19 mouse cellular contexts compared by ENCODE assay signal in the genomic region with DNA sequence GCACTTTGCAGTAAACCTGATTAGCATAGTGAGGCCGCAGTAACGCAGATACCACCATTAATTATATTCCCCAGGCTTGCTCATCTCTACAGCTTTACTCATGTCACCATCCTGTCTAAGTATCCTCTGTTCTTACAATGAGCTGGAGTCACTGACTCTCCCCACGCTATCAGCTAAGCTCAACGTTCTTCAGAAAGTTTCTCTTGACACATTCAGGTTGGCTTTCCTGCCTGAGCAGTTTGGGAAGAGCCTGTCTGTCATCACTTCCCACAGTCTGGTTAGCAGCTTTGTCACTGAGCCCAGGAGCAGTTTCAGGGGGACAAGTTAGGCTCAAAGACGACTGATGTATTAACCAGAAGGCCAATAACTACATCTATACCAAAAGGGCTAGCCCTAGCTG. TPM values are rescaled to one million over a fixed set of nuclear protein-coding genes. Genes with fewer than 3 reads are reported as not detected.
DNase-seq lines count a peak whose midpoint lies in the region; ATAC-seq and TF ChIP-seq lines count a peak whose summit lies in the region.
"Had no signal": no experiment of that assay in that cellular context is flagged by ENCODE, and none has a peak within 500 bp of the region (broad histone marks: within the 10 kb centered on the region; RNA-seq: fewer than 3 reads in every experiment).

No protein-coding gene starts in this region.

- intact Hi-C loops in heart, postnatal 25 days (cut with DNase I), result no loop called here

- H3K4me2 ChIP-seq in heart, embryonic 15.5 days, result peak overlapping the region; percentile 1; the same call in 1 of the 2 replicates
- H3K4me2 ChIP-seq in limb, embryonic 14.5 days (replicated peaks; ENCODE audit: low read depth, low read length, severe bottlenecking), result no peak overlapping the region
- H3K4me2 ChIP-seq in stomach, embryonic 16.5 days (ENCODE audit: low read depth, low read length), result no peak overlapping the region
- H3K4me2 ChIP-seq in stomach, postnatal 0 days (replicated peaks; ENCODE audit: low read depth), result no peak overlapping the region
- H3K4me2 ChIP-seq: embryonic facial prominence, embryonic 15.5 days; limb, embryonic 15.5 days; neural tube, embryonic 12.5 days had no signal

- TF ChIP-seq CTCF in stomach, postnatal 0 days (IDR thresholded peaks at IDR 0.05; ENCODE audit: low read depth), result no peak

- H3K9me3 ChIP-seq in heart, embryonic 15.5 days (replicated peaks), result no peaks in the 10 kb centered on the region
- no peaks in the 10 kb centered on the region for H3K9me3 ChIP-seq in limb, embryonic 14.5 days (ENCODE audit: control insufficient read depth, low read length)
- no peaks in the 10 kb centered on the region for H3K9me3 ChIP-seq in limb, embryonic 10.5 days (replicated peaks)
- no peaks in the 10 kb centered on the region for H3K9me3 ChIP-seq in stomach, embryonic 16.5 days (replicated peaks; ENCODE audit: control insufficient read depth, low read length)
- H3K9me3 ChIP-seq in stomach, postnatal 0 days (ENCODE audit: control insufficient read depth, low read length), result no peaks in the 10 kb centered on the region
- H3K9me3 ChIP-seq: embryonic facial prominence, embryonic 15.5 days; limb, embryonic 15.5 days; neural tube, embryonic 12.5 days had no signal

- peak overlapping the region; percentile 26 for H3K27ac ChIP-seq in heart, embryonic 15.5 days
- H3K27ac ChIP-seq in limb, embryonic 14.5 days (replicated peaks; ENCODE audit: low read depth, low read length), result 0 out of 2 replicates have a peak overlapping the region, but pooled peaks have one; percentile 19
- no peak overlapping the region for H3K27ac ChIP-seq in limb, embryonic 10.5 days
- H3K27ac ChIP-seq in stomach, embryonic 16.5 days (ENCODE audit: low read length), result 0 out of 2 replicates have a peak overlapping the region, but pooled peaks have one; percentile 16
- H3K27ac ChIP-seq in stomach, postnatal 0 days (replicated peaks), result no peak overlapping the region
- H3K27ac ChIP-seq: embryonic facial prominence, embryonic 15.5 days; limb, embryonic 15.5 days; neural tube, embryonic 12.5 days had no signal

- no peak for TF ChIP-seq EP300 in stomach, postnatal 0 days (optimal IDR thresholded peaks at IDR 0.05)

- no peak for TF ChIP-seq POLR2A in limb, embryonic 14.5 days (IDR thresholded peaks at IDR 0.05; ENCODE audit: borderline replicate concordance, extremely low read depth, insufficient read depth, insufficient read length)

- H3K27me3 ChIP-seq in heart, embryonic 15.5 days, result no peaks in the 10 kb centered on the region
- no peaks in the 10 kb centered on the region for H3K27me3 ChIP-seq in limb, embryonic 14.5 days (ENCODE audit: control insufficient read depth, insufficient read depth, low read length)
- H3K27me3 ChIP-seq in limb, embryonic 10.5 days (ENCODE audit: low read depth, poor library complexity, severe bottlenecking), result no peaks in the 10 kb centered on the region
- H3K27me3 ChIP-seq in stomach, embryonic 16.5 days (ENCODE audit: control insufficient read depth, insufficient read depth, low read length), result no peaks in the 10 kb centered on the region
- H3K27me3 ChIP-seq in stomach, postnatal 0 days (ENCODE audit: control insufficient read depth, insufficient read depth, low read length), result no peaks in the 10 kb centered on the region
- H3K27me3 ChIP-seq: embryonic facial prominence, embryonic 15.5 days; limb, embryonic 15.5 days; neural tube, embryonic 12.5 days had no signal

- no peaks in the 10 kb centered on the region for H3K36me3 ChIP-seq in heart, embryonic 15.5 days
- H3K36me3 ChIP-seq in limb, embryonic 14.5 days (ENCODE audit: control insufficient read depth, insufficient read depth, low read length), result no peaks in the 10 kb centered on the region
- no peaks in the 10 kb centered on the region for H3K36me3 ChIP-seq in limb, embryonic 10.5 days
- H3K36me3 ChIP-seq in stomach, embryonic 16.5 days (ENCODE audit: control insufficient read depth, insufficient read depth, low read length), result no peaks in the 10 kb centered on the region
- no peaks in the 10 kb centered on the region for H3K36me3 ChIP-seq in stomach, postnatal 0 days (ENCODE audit: control insufficient read depth, insufficient read depth, low read length)
- H3K36me3 ChIP-seq: embryonic facial prominence, embryonic 15.5 days; limb, embryonic 15.5 days; neural tube, embryonic 12.5 days had no signal

- H3K4me3 ChIP-seq in heart, embryonic 15.5 days, result no peak overlapping the region
- no peak overlapping the region for H3K4me3 ChIP-seq in limb, embryonic 14.5 days (replicated peaks; ENCODE audit: low read length)
- H3K4me3 ChIP-seq in limb, embryonic 10.5 days, result no peak overlapping the region
- no peak overlapping the region for H3K4me3 ChIP-seq in stomach, embryonic 16.5 days (replicated peaks; ENCODE audit: low read length)
- no peak overlapping the region for H3K4me3 ChIP-seq in stomach, postnatal 0 days (ENCODE audit: low read depth, low read length)
- H3K4me3 ChIP-seq: embryonic facial prominence, embryonic 15.5 days; limb, embryonic 15.5 days; neural tube, embryonic 12.5 days had no signal

- ATAC-seq in frontal cortex, adult (ENCODE audit: low TSS enrichment), result peak; percentile 38; the same call in 1 of the 2 replicates
- ATAC-seq in heart, embryonic 15.5 days (replicated peaks; ENCODE audit: insufficient number of reproducible peaks, insufficient read depth, low FRiP score, low read depth), result no peak
- no peak for ATAC-seq in limb, embryonic 14.5 days (ENCODE audit: low FRiP score, low read depth)
- no peak for ATAC-seq in stomach, embryonic 16.5 days (ENCODE audit: insufficient read depth, low FRiP score)
- ATAC-seq in stomach, postnatal 0 days (ENCODE audit: low FRiP score, low TSS enrichment), result no peak
- ATAC-seq: inflammation-experienced regulatory T-cells, adult 6 months had no signal

- peaks cover 50% of the 10 kb centered on the region for H3K4me1 ChIP-seq in heart, embryonic 15.5 days (replicated peaks)
- H3K4me1 ChIP-seq in limb, embryonic 14.5 days (ENCODE audit: control insufficient read depth, insufficient read depth, low read length), result peaks cover 10% of the 10 kb centered on the region
- H3K4me1 ChIP-seq in limb, embryonic 10.5 days, result peaks cover 8% of the 10 kb centered on the region
- H3K4me1 ChIP-seq in stomach, embryonic 16.5 days (ENCODE audit: control insufficient read depth, insufficient read depth, low read length), result peaks cover 16% of the 10 kb centered on the region
- no peaks in the 10 kb centered on the region; the same call in 1 of the 2 replicates for H3K4me1 ChIP-seq in stomach, postnatal 0 days (replicated peaks; ENCODE audit: control insufficient read depth, insufficient read depth)

- 24% methylated on average over 5 of the region's 5 CpGs for WGBS in heart, embryonic 15.5 days
- 57% methylated on average over 5 of the region's 5 CpGs for WGBS in limb, embryonic 14.5 days
- WGBS in limb, embryonic 10.5 days, result 57% methylated on average over 5 of the region's 5 CpGs
- 64% methylated on average over 5 of the region's 5 CpGs for WGBS in stomach, embryonic 16.5 days
- 57% methylated on average over 5 of the region's 5 CpGs for WGBS in stomach, postnatal 0 days

- no peak for DNase-seq in frontal cortex, postnatal 14 days (ENCODE audit: low spot score in 2 of 2)
- no peak for DNase-seq in heart, postnatal 25 days (ENCODE audit: low spot score)
- no peak for DNase-seq in limb, embryonic 14.5 days (ENCODE audit: low spot score)
- no peak for DNase-seq in limb, embryonic 10.5 days (ENCODE audit: low spot score)
- no peak for DNase-seq in stomach, postnatal 0 days (ENCODE audit: low spot score)
- DNase-seq: adrenal gland, adult 8-10 months; cerebellum, adult 8-10 months; right cerebral cortex, postnatal 14 days; thymus, adult 18-20 months had no signal

- H3K9ac ChIP-seq in heart, embryonic 15.5 days, result no peak overlapping the region
- H3K9ac ChIP-seq in limb, embryonic 14.5 days (ENCODE audit: low read depth, low read length, severe bottlenecking), result no peak overlapping the region
- no peak overlapping the region for H3K9ac ChIP-seq in stomach, embryonic 16.5 days (ENCODE audit: low read length)
- H3K9ac ChIP-seq in stomach, postnatal 0 days (ENCODE audit: low read length), result no peak overlapping the region
- H3K9ac ChIP-seq: embryonic facial prominence, embryonic 15.5 days; limb, embryonic 15.5 days; neural tube, embryonic 12.5 days had no signal

RNA-seq across cellular contexts. Expression of gene 4931406P16Rik, which starts 4.8 kb away (rescaled TPM):
- 28.2 and 32.5 TPM in 2 replicates for polyA plus RNA-seq in heart, embryonic 15.5 days (2015; fragmentation: Nextera tagmentation; extraction: Ambion mirVana)
- 10 to 100 TPM; 45.3 to 52.9 TPM for total RNA-seq in heart, postnatal 25 days (2021)
- 34.3 and 41.9 TPM in 2 replicates for polyA plus RNA-seq in limb, embryonic 14.5 days (2012; rRNA removed)
- polyA plus RNA-seq in limb, embryonic 14.5 days (2014; fragmentation: Nextera tagmentation; extraction: Ambion mirVana), result 31.6 and 39.3 TPM in 2 replicates
- 22.8 and 27.2 TPM in 2 replicates for polyA plus RNA-seq in limb, embryonic 10.5 days (2016; fragmentation: Nextera tagmentation; extraction: Ambion mirVana)
- polyA plus RNA-seq in stomach, embryonic 16.5 days (2015; fragmentation: Nextera tagmentation; extraction: Ambion mirVana), result 30.4 and 32.8 TPM in 2 replicates
- polyA plus RNA-seq in stomach, postnatal 0 days (2015; fragmentation: Nextera tagmentation; extraction: Ambion mirVana), result 15.2 and 16.1 TPM in 2 replicates

RNA-seq across cellular contexts. Expression of gene Gm6096, which starts 57.7 kb away (rescaled TPM):
- 0.31 TPM in 1 of 2 replicates, not detected in the other for polyA plus RNA-seq in heart, embryonic 15.5 days (2015; fragmentation: Nextera tagmentation; extraction: Ambion mirVana)
- total RNA-seq in heart, postnatal 25 days (2021), result not detected
- not detected in 2 replicates for polyA plus RNA-seq in limb, embryonic 14.5 days (2012; rRNA removed)
- 0.54 and 0.55 TPM in 2 replicates for polyA plus RNA-seq in limb, embryonic 14.5 days (2014; fragmentation: Nextera tagmentation; extraction: Ambion mirVana)
- 0.38 TPM in 1 of 2 replicates, not detected in the other for polyA plus RNA-seq in limb, embryonic 10.5 days (2016; fragmentation: Nextera tagmentation; extraction: Ambion mirVana)
- polyA plus RNA-seq in stomach, embryonic 16.5 days (2015; fragmentation: Nextera tagmentation; extraction: Ambion mirVana), result not detected in 2 replicates
- polyA plus RNA-seq in stomach, postnatal 0 days (2015; fragmentation: Nextera tagmentation; extraction: Ambion mirVana), result not detected in 2 replicates
- total RNA-seq: adrenal gland, adult 8-10 months; layer of hippocampus, adult 18-20 months; left cerebral cortex, adult 8-10 months had no signal
- polyA plus RNA-seq: embryonic facial prominence, embryonic 15.5 days; inflammation-experienced regulatory T-cells, adult 6 months; limb, embryonic 15.5 days; neural tube, embryonic 12.5 days; urinary bladder, adult 2 months had no signal

Comparison
In these comparisons a context has a peak if more than half of its experiments do, and no peak if none do; other contexts are left out.
1. H3K27ac ChIP-seq: peak in heart, embryonic 15.5 days (single experiment), limb, embryonic 14.5 days (single experiment) and stomach, embryonic 16.5 days (single experiment); none in limb, embryonic 10.5 days (single experiment) and stomach, postnatal 0 days (single experiment).